15 mouse cellular contexts compared by ENCODE assay signal in genomic region chr2:174160461-174160860, GRCm38 (mm10).
"Had no signal": no experiment of that assay in that cellular context is flagged by ENCODE, and none has a peak within 500 bp of the region (broad histone marks: within the 10 kb centered on the region; RNA-seq: fewer than 3 reads in every experiment).

No protein-coding gene starts in this region.

- H3K27ac ChIP-seq: intestine, embryonic 15.5 days; kidney, postnatal 0 days; limb, embryonic 13.5 days; liver, embryonic 14.5 days; stomach, embryonic 15.5 days had no signal

- H3K9ac ChIP-seq: intestine, embryonic 15.5 days; limb, embryonic 13.5 days; liver, embryonic 14.5 days; liver, postnatal 0 days; lung, embryonic 14.5 days; stomach, embryonic 15.5 days had no signal

- H3K36me3 ChIP-seq: intestine, embryonic 15.5 days; limb, embryonic 13.5 days; stomach, embryonic 15.5 days had no signal

- H3K4me3 ChIP-seq: intestine, embryonic 15.5 days; limb, embryonic 13.5 days; stomach, embryonic 15.5 days had no signal

- ATAC-seq: hindbrain, embryonic 16.5 days; intestine, embryonic 15.5 days; liver, postnatal 0 days; lung, postnatal 0 days had no signal

- H3K4me1 ChIP-seq: intestine, embryonic 15.5 days; limb, embryonic 13.5 days; stomach, embryonic 15.5 days had no signal

- H3K9me3 ChIP-seq: intestine, embryonic 15.5 days; limb, embryonic 13.5 days; stomach, embryonic 15.5 days had no signal

- DNase-seq: left cerebral cortex, postnatal 4 days; liver; liver, postnatal 0 days; lung, embryonic 14.5 days; lung, postnatal 4 days; midbrain, embryonic 14.5 days; thymus, postnatal 25 days had no signal

- H3K27me3 ChIP-seq: intestine, embryonic 15.5 days; limb, embryonic 13.5 days; stomach, embryonic 15.5 days had no signal

- H3K4me2 ChIP-seq: intestine, embryonic 15.5 days; limb, embryonic 13.5 days; lung, embryonic 14.5 days; midbrain, embryonic 11.5 days; stomach, embryonic 15.5 days had no signal
